Mouse (Mus musculus): ENCODE measurements at regions not wholly inside any gene's neighbourhood (a gene's known extent, or its start where the extent isn't known, plus 50 kb on each side); places are given as distances from the start of the nearest gene placed in this dataset.
A peak's percentile ranks its signal among the peaks of the same experiment; 100 is the strongest.

- H3K27ac ChIP-seq (ENCODE audit: low read length) = no peak overlapping the region
- no peaks in the 10 kb centered on the region for H3K36me3 ChIP-seq (ENCODE audit: control insufficient read depth, insufficient read depth, low read length)
- no peak overlapping the region for H3K4me3 ChIP-seq (ENCODE audit: low read depth, low read length)
- no peak for ATAC-seq
- 68% methylated on average over 3 of the region's 3 CpGs for WGBS
- no peak overlapping the region for H3K9ac ChIP-seq (ENCODE audit: low read depth, low read length)
- no peaks in the 10 kb centered on the region for H3K27me3 ChIP-seq (ENCODE audit: control insufficient read depth, insufficient read depth, low read depth, low read length)
- H3K9me3 ChIP-seq (replicated peaks; ENCODE audit: control insufficient read depth, low read length, poor library complexity, severe bottlenecking) = no peaks in the 10 kb centered on the region
- no peak overlapping the region for H3K4me2 ChIP-seq (ENCODE audit: low read length)
- no peaks in the 10 kb centered on the region for H3K4me1 ChIP-seq (ENCODE audit: control insufficient read depth, insufficient read depth, low read length)
Measured at GRCm38 (mm10) chr1:88602241-88602640, 92.4 kb upstream of the Glrp1 start.

GRCm38 (mm10) chr1:88601801-88602200, 91.9 kb upstream of the Glrp1 start:
- no peak overlapping the region for H3K4me3 ChIP-seq (ENCODE audit: low read depth, low read length)
- H3K27ac ChIP-seq (ENCODE audit: low read length) = no peak overlapping the region
- no peak for ATAC-seq

GRCm38 (mm10) chr1:88600145-88600544, 90.3 kb upstream of the Glrp1 start:
- Histone ChIP-seq H3K9ac (ENCODE audit: low read depth, low read length) (no peak overlapping the region), H3K27me3 (ENCODE audit: control insufficient read depth, insufficient read depth, low read depth, low read length) (no peaks in the 10 kb centered on the region), H3K4me3 (ENCODE audit: low read depth, low read length) (no peak overlapping the region), H3K9me3 (replicated peaks; ENCODE audit: control insufficient read depth, low read length, poor library complexity, severe bottlenecking) (no peaks in the 10 kb centered on the region), H3K27ac (ENCODE audit: low read length) (no peak overlapping the region), H3K4me1 (ENCODE audit: control insufficient read depth, insufficient read depth, low read length) (no peaks in the 10 kb centered on the region), H3K36me3 (ENCODE audit: control insufficient read depth, insufficient read depth, low read length) (no peaks in the 10 kb centered on the region), H3K4me2 (ENCODE audit: low read length) (no peak overlapping the region)
- 84% methylated on average over 1 of the region's 1 CpGs for WGBS
- ATAC-seq = no peak

More at GRCm38 (mm10) chr1:88601801-88602200, 91.9 kb upstream of the Glrp1 start:
- H3K4me2 ChIP-seq (ENCODE audit: low read length) = no peak overlapping the region
- no peaks in the 10 kb centered on the region for H3K36me3 ChIP-seq (ENCODE audit: control insufficient read depth, insufficient read depth, low read length)
- H3K9ac ChIP-seq (ENCODE audit: low read depth, low read length) = no peak overlapping the region
- no peaks in the 10 kb centered on the region for H3K4me1 ChIP-seq (ENCODE audit: control insufficient read depth, insufficient read depth, low read length)
- no peaks in the 10 kb centered on the region for H3K9me3 ChIP-seq (replicated peaks; ENCODE audit: control insufficient read depth, low read length, poor library complexity, severe bottlenecking)
- WGBS = 91% methylated on average over 7 of the region's 8 CpGs
- H3K27me3 ChIP-seq (ENCODE audit: control insufficient read depth, insufficient read depth, low read depth, low read length) = no peaks in the 10 kb centered on the region

- no peaks in the 10 kb centered on the region for H3K9me3 ChIP-seq (replicated peaks; ENCODE audit: control insufficient read depth, low read length, poor library complexity, severe bottlenecking)
- H3K27me3 ChIP-seq (ENCODE audit: control insufficient read depth, insufficient read depth, low read depth, low read length) = no peaks in the 10 kb centered on the region
- peak overlapping the region; percentile 23; the same call in 1 of the 2 replicates for H3K27ac ChIP-seq (ENCODE audit: low read length)
- ATAC-seq = no peak
- 25% methylated on average over 9 of the region's 9 CpGs for WGBS
- H3K36me3 ChIP-seq (ENCODE audit: control insufficient read depth, insufficient read depth, low read length) = no peaks in the 10 kb centered on the region
- H3K4me3 ChIP-seq (ENCODE audit: low read depth, low read length) = no peak overlapping the region
- no peak overlapping the region for H3K4me2 ChIP-seq (ENCODE audit: low read length)
- peaks cover 7% of the 10 kb centered on the region for H3K4me1 ChIP-seq (ENCODE audit: control insufficient read depth, insufficient read depth, low read length)
- H3K9ac ChIP-seq (ENCODE audit: low read depth, low read length) = no peak overlapping the region
Measured at GRCm38 (mm10) chr1:88594484-88595254, 84.8 kb upstream of the Glrp1 start.

- no peak for ATAC-seq
Measured at GRCm38 (mm10) chr1:88592036-88592435, 82.2 kb upstream of the Glrp1 start.

GRCm38 (mm10) chr1:88590802-88591380, 81.0 kb upstream of the Glrp1 start:
- no peak overlapping the region for H3K27ac ChIP-seq (ENCODE audit: low read length)
- no peak overlapping the region for H3K4me2 ChIP-seq (ENCODE audit: low read length)
- WGBS = 72% methylated on average over 9 of the region's 9 CpGs
- H3K9ac ChIP-seq (ENCODE audit: low read depth, low read length) = no peak overlapping the region
- peaks cover 7% of the 10 kb centered on the region for H3K4me1 ChIP-seq (ENCODE audit: control insufficient read depth, insufficient read depth, low read length)
- no peaks in the 10 kb centered on the region for H3K36me3 ChIP-seq (ENCODE audit: control insufficient read depth, insufficient read depth, low read length)
- H3K4me3 ChIP-seq (ENCODE audit: low read depth, low read length) = no peak overlapping the region
- no peaks in the 10 kb centered on the region for H3K9me3 ChIP-seq (replicated peaks; ENCODE audit: control insufficient read depth, low read length, poor library complexity, severe bottlenecking)
- ATAC-seq = no peak
- no peaks in the 10 kb centered on the region for H3K27me3 ChIP-seq (ENCODE audit: control insufficient read depth, insufficient read depth, low read depth, low read length)

More at GRCm38 (mm10) chr1:88592036-88592435, 82.2 kb upstream of the Glrp1 start:
- no peak overlapping the region for H3K27ac ChIP-seq (ENCODE audit: low read length)
- peaks cover 7% of the 10 kb centered on the region for H3K4me1 ChIP-seq (ENCODE audit: control insufficient read depth, insufficient read depth, low read length)
- H3K36me3 ChIP-seq (ENCODE audit: control insufficient read depth, insufficient read depth, low read length) = no peaks in the 10 kb centered on the region
- no peaks in the 10 kb centered on the region for H3K9me3 ChIP-seq (replicated peaks; ENCODE audit: control insufficient read depth, low read length, poor library complexity, severe bottlenecking)
- 47% methylated on average over 6 of the region's 6 CpGs for WGBS
- H3K4me3 ChIP-seq (ENCODE audit: low read depth, low read length) = no peak overlapping the region
- no peak overlapping the region for H3K9ac ChIP-seq (ENCODE audit: low read depth, low read length)
- H3K27me3 ChIP-seq (ENCODE audit: control insufficient read depth, insufficient read depth, low read depth, low read length) = no peaks in the 10 kb centered on the region
- no peak overlapping the region for H3K4me2 ChIP-seq (ENCODE audit: low read length)

GRCm38 (mm10) chr1:88588747-88589146, 78.9 kb upstream of the Glrp1 start:
- Histone ChIP-seq H3K9ac (ENCODE audit: low read depth, low read length) (no peak overlapping the region), H3K27ac (ENCODE audit: low read length) (no peak overlapping the region), H3K4me2 (ENCODE audit: low read length) (no peak overlapping the region), H3K27me3 (ENCODE audit: control insufficient read depth, insufficient read depth, low read depth, low read length) (no peaks in the 10 kb centered on the region), H3K4me3 (ENCODE audit: low read depth, low read length) (no peak overlapping the region), H3K9me3 (replicated peaks; ENCODE audit: control insufficient read depth, low read length, poor library complexity, severe bottlenecking) (no peaks in the 10 kb centered on the region), H3K36me3 (ENCODE audit: control insufficient read depth, insufficient read depth, low read length) (no peaks in the 10 kb centered on the region), H3K4me1 (ENCODE audit: control insufficient read depth, insufficient read depth, low read length) (no peaks in the 10 kb centered on the region; the same call in 1 of the 2 replicates)
- ATAC-seq = no peak
- 76% methylated on average over 1 of the region's 1 CpGs for WGBS

GRCm38 (mm10) chr1:88586823-88587820, 77.3 kb upstream of the Glrp1 start:
- Histone ChIP-seq H3K27me3 (ENCODE audit: control insufficient read depth, insufficient read depth, low read depth, low read length) (no peaks in the 10 kb centered on the region), H3K4me3 (ENCODE audit: low read depth, low read length) (no peak overlapping the region), H3K9me3 (replicated peaks; ENCODE audit: control insufficient read depth, low read length, poor library complexity, severe bottlenecking) (no peaks in the 10 kb centered on the region), H3K27ac (ENCODE audit: low read length) (no peak overlapping the region), H3K4me2 (ENCODE audit: low read length) (no peak overlapping the region), H3K9ac (ENCODE audit: low read depth, low read length) (no peak overlapping the region), H3K36me3 (ENCODE audit: control insufficient read depth, insufficient read depth, low read length) (no peaks in the 10 kb centered on the region), H3K4me1 (ENCODE audit: control insufficient read depth, insufficient read depth, low read length) (no peaks in the 10 kb centered on the region; the same call in 1 of the 2 replicates)
- ATAC-seq = no peak
- 87% methylated on average over 13 of the region's 13 CpGs for WGBS

Measured in midbrain, embryonic 16.5 days (tissue).